Mouse (Mus musculus) stomach, postnatal 0 days (tissue): ENCODE results near the gene Sf3b2.

Experiments used
- CTCF ChIP-seq: IDR thresholded peaks from 2 replicates; pipeline ENCODE4 v1.5.1; 2016; ENCODE audit warnings: antibody characterized with exemption, low read depth, mild to moderate bottlenecking, moderate library complexity
- EP300 ChIP-seq: optimal IDR thresholded peaks from 2 replicates; pipeline ENCODE3; 2016; ENCODE audit warnings: antibody characterized with exemption

- TF ChIP-seq CTCF: no peak
- TF ChIP-seq EP300: no peak
Observed at GRCm38 (mm10) chr19:5306968-5307734, 11.9 kb upstream of the Sf3b2 start.
